Mouse (Mus musculus) hindlimb bud, embryonic 11.5 days (tissue): ENCODE results near the gene Cnp.
"Not testable (repeated sequence)": the region's sequence is repeated elsewhere in the genome, so short reads cannot be mapped to it uniquely, and the experiment has no call there.

Experiments used
- DNase-seq: peaks from one replicate; pipeline ENCODE4 v3.0.0-alpha.2; 2012; ENCODE audit warnings: low read depth, low spot score; ENCODE audit errors: extremely low spot score

The Cnp gene

GRCm38 (mm10) chr11:100584561-100584961 lies 9.9 kb downstream of the Cnp start:
- DNase-seq = no peak

GRCm38 (mm10) chr11:100585148-100585547 lies 10.4 kb downstream of the Cnp start:
- DNase-seq = no peak

GRCm38 (mm10) chr11:100588462-100588861 lies 13.8 kb downstream of the Cnp start:
- no peak for DNase-seq

GRCm38 (mm10) chr11:100592346-100593046 lies 17.8 kb downstream of the Cnp start:
- no peak for DNase-seq

GRCm38 (mm10) chr11:100594608-100595007 lies 19.9 kb downstream of the Cnp start:
- no peak for DNase-seq

GRCm38 (mm10) chr11:100595533-100595932 lies 20.8 kb downstream of the Cnp start:
- DNase-seq = no peak

GRCm38 (mm10) chr11:100598074-100598473 lies 23.4 kb downstream of the Cnp start:
- DNase-seq = no peak

GRCm38 (mm10) chr11:100601372-100601771 lies 26.7 kb downstream of the Cnp start:
- DNase-seq = no peak

- no peak for DNase-seq
Measured at GRCm38 (mm10) chr11:100603155-100603554, 28.5 kb downstream of the Cnp start.

GRCm38 (mm10) chr11:100603813-100604212 lies 29.1 kb downstream of the Cnp start:
- DNase-seq = no peak

- DNase-seq = no peak
Measured at GRCm38 (mm10) chr11:100604321-100605005, 29.8 kb downstream of the Cnp start.

GRCm38 (mm10) chr11:100605451-100605850 lies 30.7 kb downstream of the Cnp start:
- DNase-seq = no peak

GRCm38 (mm10) chr11:100607121-100607520 lies 32.4 kb downstream of the Cnp start:
- no peak for DNase-seq

GRCm38 (mm10) chr11:100608796-100609195 lies 34.1 kb downstream of the Cnp start:
- DNase-seq = no peak

- DNase-seq = no peak
Measured at GRCm38 (mm10) chr11:100609355-100609996, 34.8 kb downstream of the Cnp start.

- no peak for DNase-seq
Measured at GRCm38 (mm10) chr11:100609997-100610680, 35.4 kb downstream of the Cnp start.

GRCm38 (mm10) chr11:100611627-100612026 lies 36.9 kb downstream of the Cnp start:
- no peak for DNase-seq

- no peak for DNase-seq
Measured at GRCm38 (mm10) chr11:100613241-100613640, 38.5 kb downstream of the Cnp start.

GRCm38 (mm10) chr11:100616332-100616731 lies 41.6 kb downstream of the Cnp start:
- DNase-seq = no peak

- DNase-seq = not testable (repeated sequence)
Measured at GRCm38 (mm10) chr11:100616836-100617235, 42.1 kb downstream of the Cnp start.

- DNase-seq = no peak
Measured at GRCm38 (mm10) chr11:100617480-100617879, 42.8 kb downstream of the Cnp start.
